Mouse (Mus musculus) neutrophil, adult 59 days (primary cell): Measurements from ENCODE around the gene Trpc3. TPM values are rescaled to one million over a fixed set of nuclear protein-coding genes. Genes with fewer than 3 reads are reported as not detected.

ENCODE experiments used
- total RNA-seq, 2 experiments: library from RNA; stranded (reverse); gene quantifications; 1 replicate in 1 of 2; 2 replicates in 1 of 2; pipeline ENCODE4 v1.2.4; 2023

Trpc3 gene
- not detected for total RNA-seq

DNA sequence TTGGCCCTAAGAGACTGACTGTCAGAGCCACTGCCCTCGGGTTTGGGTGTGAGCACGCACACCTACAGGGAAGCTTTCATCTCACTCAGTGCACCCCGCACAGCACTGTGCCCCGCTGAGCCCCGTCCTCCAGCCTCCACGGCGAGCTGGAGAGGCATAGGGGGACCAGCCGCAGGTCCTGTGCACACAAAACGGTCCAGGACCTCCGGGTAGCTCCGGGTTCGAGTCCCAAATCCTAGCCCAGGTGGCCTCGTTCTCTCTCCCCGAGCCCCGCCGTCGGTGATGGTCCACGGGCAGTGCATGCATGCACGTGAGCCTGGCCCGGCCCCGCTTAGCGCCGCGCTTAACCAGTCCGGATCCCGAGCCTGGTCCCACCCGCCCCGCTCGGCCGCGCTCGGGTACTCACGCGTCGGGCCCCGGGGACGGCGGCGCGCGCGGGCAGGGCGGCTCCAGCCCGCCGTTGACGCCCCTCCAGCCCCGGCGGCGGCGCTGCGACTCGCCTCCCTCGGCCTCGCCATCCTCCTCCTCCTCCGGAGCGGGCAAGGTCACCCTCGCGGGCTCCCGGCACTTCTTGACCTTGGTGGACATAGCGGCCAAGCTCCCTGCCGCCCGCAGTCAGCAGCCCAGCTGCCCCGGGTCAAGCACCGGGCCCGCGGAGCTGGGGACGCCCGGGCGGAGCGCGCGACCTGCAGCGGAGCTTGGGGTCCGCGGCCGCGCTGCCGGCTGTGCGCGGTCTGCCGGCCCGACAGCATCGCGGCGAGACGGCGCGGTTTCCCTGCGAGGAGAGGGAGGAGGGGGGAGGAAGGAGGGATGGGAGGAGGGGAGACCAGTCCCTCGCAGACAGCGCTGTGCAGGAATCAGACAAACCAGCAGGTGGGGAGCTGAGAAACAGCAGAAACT lies at the start of gene Trpc3:
Trpc3 (minus strand) TSS at position 776 of the 900 bp plus-strand sequence.

DNA sequence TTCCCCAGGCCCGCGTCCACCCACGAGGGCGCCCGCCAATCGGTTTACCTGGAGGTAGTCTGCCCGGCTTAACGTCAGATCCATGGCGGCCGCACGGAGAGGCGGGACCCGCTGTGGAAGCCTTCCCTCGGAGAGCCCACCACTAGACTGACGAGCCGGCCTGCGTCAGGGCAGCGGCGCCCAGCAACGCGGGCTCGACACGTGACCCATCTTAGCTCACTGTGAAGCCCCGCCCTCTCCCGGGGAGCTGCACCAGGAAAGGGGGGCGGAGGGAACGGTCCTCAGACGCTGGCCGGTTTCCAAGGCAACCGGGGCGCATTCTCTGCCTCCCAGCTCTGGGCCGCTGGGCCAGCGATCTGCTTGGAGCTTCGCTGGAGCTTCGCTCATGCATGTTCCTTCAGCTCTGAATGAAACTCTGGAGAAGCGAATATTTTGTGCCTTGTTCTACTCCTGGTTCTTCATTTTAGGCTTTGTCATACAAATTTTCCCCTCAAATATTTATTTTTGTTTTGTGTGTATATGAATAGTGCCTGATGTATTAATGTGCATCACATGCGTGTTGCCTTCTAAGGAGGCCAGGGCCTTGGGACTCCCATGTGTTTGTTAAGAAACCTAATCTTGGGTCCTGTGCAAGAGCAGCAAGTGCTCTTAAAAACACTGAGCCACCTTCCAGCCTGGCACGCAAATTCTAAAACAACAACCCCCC lies 76.6 kb downstream of the Trpc3 start, which contains the start of gene Bbs7:
Bbs7 (minus strand) TSS at position 276 of the 706 bp plus-strand sequence.

DNA sequence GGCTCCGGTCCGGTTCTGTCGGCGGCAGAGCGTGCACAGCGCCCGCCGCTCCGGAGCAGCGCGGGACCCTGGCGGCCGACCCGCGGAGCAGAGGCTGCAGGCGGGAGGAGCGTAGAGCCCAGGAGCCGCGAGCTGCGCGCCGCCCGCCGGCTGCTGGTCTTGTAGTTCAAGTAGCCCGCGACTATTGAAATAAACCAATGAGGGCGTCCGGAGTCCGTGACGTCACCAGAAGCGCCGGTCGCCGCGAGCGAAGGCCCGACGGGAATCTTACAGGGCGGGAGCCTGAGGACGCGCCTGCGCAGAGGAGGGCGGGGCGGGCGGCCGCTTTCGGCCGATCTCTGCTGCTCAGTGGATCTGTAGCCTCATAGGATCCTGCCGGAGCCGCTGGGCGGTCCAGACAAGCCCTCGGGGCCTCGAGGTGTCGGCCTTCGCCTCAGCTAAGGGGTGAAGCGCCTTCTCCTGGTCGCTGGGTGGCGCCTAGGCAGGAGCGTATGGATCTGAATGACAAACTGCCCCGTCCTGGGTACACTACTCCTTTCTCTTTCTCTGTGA lies 118.1 kb downstream of the Trpc3 start, which contains the start of gene Ccna2:
Ccna2 (minus strand) TSS at position 324 of the 552 bp plus-strand sequence.

Other genes with a start within 250 kb of the Trpc3 start
- gene Anxa5, start 214.3 kb downstream of the Trpc3 start, total RNA-seq, result 100 to 1,000 TPM; 121 to 159 TPM
- under 1 TPM in 1 of 2 experiments, not detected in 1; 0.53 TPM for gene 1810062G17Rik, start 214.2 kb downstream of the Trpc3 start, total RNA-seq
- gene Gm11549, start 168.4 kb downstream of the Trpc3 start, total RNA-seq, result not detected
- 10 to 100 TPM; 13.0 to 16.5 TPM for gene Exosc9, start 137.6 kb downstream of the Trpc3 start, total RNA-seq
- 10 to 100 TPM; 80.2 to 83.8 TPM for gene Ccna2, start 118.0 kb downstream of the Trpc3 start, total RNA-seq
- under 1 TPM; 0.51 to 0.71 TPM for gene Bbs7, start 76.7 kb downstream of the Trpc3 start, total RNA-seq
- gene 4932438A13Rik, start 172.9 kb upstream of the Trpc3 start, total RNA-seq, result 100 to 1,000 TPM; 114 to 121 TPM